Mouse (Mus musculus) spleen, adult 12 weeks (tissue): Measurements from ENCODE around the gene Numbl.

ENCODE experiments used
- DNase-seq: peaks from one replicate; pipeline ENCODE4 v3.0.0; 2022; ENCODE audit warnings: low spot score

Gene Numbl

GRCm38 (mm10) chr7:27296518-27296917 lies 38.3 kb downstream of the Numbl start:
- no peak for DNase-seq

DNA sequence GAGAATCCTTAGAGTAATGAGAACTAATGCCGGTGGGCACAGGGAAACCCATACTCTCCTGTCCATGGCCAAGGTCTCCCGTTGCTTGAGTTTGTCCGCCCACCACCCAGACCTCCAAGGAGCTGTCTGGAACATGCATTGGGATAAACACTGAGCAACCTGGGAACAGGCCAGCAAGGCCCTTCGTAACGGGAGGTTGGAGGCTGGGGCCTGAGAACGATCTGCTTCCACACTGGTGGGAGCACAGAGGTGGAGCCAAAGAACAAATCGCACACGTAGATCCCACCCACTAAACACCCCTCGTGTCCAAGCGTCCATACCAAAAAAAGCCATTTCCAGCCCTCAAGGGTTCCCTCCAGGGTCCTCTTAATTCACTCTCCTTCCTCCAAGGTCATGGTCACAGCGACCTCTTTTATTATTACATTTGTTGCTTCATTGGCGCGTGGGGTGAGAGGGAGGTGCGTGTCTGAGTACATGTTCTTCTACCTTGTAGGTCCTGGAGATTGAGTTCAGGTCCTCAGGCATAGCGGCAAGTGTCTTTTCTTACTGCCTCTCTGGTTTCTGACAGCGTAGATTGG lies 39.9 kb downstream of the Numbl start:
- DNase-seq, result no peak

GRCm38 (mm10) chr7:27298816-27299215 lies 40.6 kb downstream of the Numbl start:
- no peak for DNase-seq

DNA sequence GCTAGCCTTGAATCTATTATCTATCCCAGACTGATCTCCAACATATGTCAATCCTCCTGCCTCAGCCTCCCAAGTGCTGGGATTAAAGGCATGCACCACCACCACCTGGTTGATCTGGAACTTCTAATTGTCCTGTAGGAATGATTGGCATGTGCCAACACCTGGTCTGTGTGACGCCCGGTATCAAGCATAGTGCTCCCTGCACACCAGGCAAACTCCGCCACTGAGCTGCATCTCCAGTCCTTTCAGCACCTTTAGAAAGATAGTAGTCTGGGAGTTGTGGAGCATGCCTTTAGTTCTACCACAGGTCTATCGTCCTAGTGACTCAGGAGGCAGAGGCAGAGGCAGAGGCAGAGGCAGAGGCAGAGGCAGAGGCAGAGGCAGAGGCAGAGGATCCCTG lies 42.1 kb downstream of the Numbl start:
- no peak for DNase-seq

GRCm38 (mm10) chr7:27300801-27301200 lies 42.6 kb downstream of the Numbl start:
- no peak for DNase-seq

GRCm38 (mm10) chr7:27302172-27302571 lies 43.9 kb downstream of the Numbl start:
- DNase-seq, result no peak

DNA sequence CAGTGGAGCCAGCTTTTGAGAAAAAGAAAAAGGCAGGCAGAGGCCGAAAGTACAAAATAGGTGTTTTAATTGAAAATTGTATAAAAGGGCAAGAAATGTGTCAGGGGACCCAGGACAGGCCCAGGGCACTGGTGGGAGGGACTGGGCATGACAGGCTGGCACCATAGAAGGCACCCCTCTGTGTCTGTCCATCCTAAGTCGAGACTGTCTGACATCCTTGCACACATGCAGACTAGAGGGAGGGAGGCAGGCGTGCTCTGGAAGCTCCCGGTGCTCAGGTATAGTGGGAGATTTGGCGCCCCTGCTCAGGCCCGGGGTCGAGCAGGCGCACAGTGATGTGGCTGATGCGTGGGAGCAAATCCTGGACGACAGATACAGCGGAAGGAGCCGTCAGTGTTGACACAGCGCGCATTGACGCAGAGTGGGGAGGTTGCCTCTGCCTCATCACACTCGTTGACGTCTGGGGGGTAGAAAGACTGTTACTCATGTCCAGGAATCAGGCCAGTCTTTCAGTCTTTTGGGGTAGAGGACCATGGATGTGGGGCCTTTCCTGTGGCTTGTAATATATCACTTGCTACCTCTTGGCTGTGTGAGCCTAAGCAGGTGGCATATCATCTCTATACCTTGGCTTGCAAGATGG lies 47.0 kb downstream of the Numbl start:
- no peak for DNase-seq

DNA sequence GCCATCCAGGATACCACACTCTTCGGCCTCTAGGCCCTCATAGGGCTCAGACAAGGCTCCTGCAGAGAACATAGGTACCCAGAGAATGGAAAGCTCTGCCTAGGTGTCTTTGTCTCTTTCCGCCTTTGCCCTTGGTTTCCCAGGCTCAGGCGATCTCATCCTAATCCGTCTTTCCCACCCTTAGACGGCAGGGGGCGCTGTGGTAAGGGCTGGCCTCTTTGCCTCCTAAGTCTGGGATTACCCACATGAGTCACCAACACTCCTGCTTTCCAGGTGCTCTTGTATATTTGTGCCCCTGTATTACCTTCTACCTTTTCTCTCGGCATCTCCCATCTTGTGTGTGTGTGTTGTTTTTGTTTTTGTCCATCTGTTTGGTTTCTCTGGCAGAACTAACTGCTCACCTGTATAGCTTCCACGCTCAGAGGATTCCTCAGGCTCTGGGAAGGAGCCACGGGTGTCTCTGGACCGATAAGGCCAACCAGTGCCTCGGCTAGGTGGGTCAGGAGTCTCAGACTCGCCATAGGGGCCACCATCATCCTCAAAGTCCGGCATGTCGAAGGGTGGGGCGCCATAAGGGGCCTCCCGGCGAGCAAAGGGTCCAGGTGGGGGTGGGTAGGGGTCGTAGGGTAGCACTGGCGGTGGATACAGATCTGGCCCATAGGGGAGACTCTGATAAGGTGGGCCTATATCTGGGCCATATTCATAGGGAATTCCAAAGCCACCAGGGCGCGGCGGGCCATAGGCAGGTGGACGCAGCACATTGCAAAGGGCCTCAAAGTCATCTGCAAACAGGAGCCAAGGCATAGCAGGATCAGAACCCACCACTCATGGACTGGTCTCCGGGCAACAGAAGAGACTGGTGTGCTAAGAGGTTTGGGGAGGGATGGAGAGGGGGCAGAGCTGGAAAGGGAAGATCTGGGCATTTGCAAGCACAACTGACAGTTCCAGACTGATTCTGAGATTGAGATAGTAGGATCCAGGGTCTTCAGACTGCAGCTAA lies 48.2 kb downstream of the Numbl start:
- no peak for DNase-seq

DNA sequence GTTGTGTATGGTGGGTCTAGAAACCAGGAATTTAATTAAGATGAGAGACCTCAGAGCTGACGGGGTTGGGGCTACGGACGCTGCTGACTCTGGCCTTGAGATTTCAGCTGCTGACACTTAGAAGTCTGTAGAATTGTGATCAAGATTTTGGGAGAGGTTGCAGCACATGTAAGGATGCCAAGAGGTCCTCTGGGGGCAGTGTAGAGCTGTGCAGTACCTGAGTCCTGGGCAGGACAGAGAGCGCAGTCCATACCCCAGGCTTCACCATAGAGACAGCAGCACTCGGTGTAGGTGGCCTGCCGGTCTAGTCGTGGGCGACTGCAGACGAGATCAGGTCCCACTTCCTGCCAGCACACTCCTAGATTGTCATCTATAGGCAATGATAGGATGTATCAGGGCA lies 49.3 kb downstream of the Numbl start:
- no peak for DNase-seq

DNA sequence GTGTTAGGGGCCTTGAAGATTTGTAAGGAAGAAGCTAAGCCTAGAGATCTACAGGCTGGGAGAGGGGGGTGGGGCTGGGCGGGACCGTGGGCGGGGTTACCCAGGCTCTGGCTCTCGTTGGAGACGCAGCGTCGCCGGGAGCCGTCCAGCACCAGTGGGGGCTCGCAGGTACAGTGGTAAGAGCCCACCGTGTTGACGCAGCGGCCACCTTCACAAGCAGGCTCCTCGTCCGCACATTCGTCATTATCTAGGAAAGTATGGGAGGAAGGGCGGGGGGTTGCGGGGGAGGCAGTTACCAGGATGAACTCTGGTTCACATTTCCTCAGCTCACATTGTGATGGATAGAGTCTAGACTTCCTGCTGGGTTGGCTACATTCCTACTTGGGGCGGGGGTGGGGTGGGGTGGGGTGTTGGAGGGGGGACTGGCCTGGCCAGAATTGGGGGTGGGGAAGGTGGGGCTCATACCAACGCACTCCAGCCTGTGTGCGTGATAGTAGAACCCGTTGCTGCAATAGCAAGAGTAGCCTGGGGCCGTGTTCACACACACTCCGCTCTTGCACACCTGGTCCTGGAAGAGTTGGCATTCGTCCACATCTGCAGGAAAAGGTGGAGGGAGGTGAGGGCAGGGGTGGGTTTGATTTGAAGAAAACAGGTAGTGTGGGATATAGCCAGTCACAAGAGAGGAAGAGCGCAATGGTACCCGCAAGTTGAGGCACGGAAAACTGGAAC lies 50.8 kb downstream of the Numbl start:
- no peak for DNase-seq

DNA sequence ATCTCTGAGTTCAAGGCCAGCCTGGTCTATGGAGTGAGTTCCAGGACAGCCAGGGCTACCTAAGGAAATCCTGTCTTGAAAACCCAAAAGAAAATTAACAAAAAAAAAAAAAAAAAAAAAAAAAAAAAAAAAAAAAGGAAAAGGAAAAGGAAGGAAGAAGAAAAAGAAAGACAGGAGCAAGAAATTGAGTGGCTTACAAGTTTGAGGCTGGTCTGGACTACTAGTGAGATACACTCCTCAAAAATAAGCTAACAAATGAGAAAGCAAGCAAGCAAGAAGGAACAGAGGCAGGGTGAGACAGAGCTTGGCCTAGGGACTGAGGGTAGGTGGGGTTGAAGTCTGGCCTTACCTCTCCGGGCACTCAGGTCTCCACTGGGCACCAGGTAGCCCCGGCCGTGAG lies 51.6 kb downstream of the Numbl start:
- DNase-seq, result no peak

- DNase-seq, result no peak
Measured at GRCm38 (mm10) chr7:27310306-27310705, 52.1 kb downstream of the Numbl start.

- no peak for DNase-seq
Measured at GRCm38 (mm10) chr7:27310996-27311535, 52.8 kb downstream of the Numbl start.

GRCm38 (mm10) chr7:27311651-27312284 lies 53.5 kb downstream of the Numbl start:
- DNase-seq, result no peak

GRCm38 (mm10) chr7:27314393-27314792 lies 56.2 kb downstream of the Numbl start:
- no peak for DNase-seq

- no peak for DNase-seq
Measured at GRCm38 (mm10) chr7:27315958-27316357, 57.7 kb downstream of the Numbl start.

DNA sequence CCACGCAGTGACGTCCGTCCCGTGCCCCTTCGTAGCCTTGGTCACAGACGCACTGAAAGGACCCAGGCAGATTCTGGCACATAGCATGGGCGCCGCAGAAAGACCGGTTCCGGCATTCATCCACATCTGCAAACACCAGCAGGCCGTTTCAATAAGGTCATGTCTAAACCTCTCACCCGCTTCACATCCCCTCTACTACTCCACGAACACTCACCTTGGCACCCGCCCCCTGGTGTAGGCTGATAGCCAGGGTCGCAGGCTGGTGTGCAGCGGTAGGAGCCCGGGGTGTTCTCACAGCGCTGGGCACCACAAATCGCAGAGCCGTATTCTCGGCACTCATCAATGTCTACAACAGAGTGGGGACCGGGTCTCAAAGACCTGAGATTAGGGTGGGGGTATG lies 61.2 kb downstream of the Numbl start:
- DNase-seq, result no peak

GRCm38 (mm10) chr7:27322291-27322690 lies 64.1 kb downstream of the Numbl start:
- no peak for DNase-seq

DNA sequence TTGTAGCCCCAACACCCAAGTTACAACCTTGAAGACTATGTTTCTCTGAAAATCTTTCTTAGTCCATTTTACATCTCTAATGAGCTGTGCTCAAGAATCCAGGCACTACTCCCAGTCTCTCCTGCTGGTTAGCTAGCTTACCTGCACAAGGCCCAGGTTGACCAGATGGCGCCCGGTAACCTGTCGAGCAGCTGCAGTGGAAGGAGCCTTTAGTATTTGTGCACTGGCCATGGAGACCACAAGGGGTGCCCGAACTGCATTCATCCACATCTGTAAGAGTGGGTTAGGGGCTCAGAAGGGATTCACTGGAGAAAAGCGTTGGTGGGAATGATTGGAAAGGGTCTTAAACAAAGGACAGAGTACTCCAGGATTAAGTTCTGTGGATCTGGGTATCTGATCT lies 64.8 kb downstream of the Numbl start:
- DNase-seq, result no peak

DNA sequence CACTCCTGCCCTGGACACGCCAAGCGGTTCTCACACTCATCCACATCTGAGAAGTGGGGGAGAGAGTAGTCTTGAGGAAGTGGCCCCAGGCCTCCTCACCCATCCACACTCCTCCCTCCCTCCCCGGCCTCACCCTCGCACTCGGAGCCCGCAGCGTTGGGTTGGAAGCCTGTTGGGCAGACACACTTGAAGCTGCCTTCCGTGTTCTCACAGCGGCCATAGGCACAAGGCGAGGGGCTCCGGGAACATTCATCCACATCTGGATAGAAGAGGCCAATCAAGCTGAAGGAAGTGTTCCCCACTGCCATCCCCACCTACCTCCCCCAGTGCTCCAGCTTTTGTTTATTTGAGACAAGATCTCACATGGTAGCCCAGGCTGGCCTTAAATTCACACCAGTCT lies 65.9 kb downstream of the Numbl start:
- DNase-seq, result no peak

DNA sequence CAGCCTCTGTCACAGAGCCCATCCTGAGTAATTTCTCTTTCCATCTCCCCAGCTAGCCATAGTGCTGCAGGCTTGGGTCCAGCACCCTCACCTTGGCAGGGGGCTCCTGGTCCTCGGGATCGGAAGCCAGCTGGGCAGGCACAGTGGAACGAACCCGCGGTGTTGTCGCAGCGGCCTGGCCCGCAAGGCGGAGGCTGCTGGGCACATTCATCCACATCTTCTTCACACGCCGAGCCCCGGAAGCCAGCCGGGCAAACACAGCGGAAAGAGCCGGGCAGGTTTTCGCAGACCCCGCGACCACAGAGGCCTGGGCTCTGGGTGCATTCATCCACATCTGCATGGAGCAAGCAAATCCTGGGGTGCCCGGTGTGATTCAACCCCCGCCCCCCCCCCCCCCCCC lies 66.7 kb downstream of the Numbl start:
- DNase-seq, result no peak

DNA sequence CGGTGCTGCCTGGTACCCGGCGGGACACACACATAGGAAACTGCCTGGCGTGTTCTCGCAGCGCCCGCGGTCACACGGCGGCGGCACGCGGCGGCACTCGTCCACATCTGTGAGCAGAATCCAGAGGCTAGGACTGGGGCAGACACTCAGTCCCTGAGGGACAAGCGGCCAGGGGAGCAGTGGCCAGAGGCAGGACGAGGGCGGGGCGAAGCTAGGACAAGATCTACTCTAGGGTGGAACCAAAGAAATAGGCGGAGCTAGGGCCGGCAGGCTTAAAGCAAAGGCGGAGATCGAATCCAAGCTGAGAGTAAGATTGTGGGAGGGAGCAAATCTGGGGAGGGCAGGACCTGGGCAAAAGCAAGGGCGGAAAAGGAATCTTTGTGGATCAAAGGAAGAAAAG lies 67.5 kb downstream of the Numbl start:
- no peak for DNase-seq
